Mouse (Mus musculus) kidney, adult 2 months (tissue): ENCODE data around the gene Bag1. TPM values are rescaled to one million over a fixed set of nuclear protein-coding genes. Genes with fewer than 3 reads are reported as not detected.
A peak's percentile ranks its signal among the peaks of the same experiment; 100 is the strongest.

Experiments used
- DNase-seq: peaks from one replicate; pipeline ENCODE4 v3.0.0; 2021
- H3K27ac ChIP-seq: fragments of 200-500 bp; 2 replicates; pipeline ENCODE4 v1.5.1; 2012; ENCODE audit warnings: low read depth, low read length, control low read depth, inconsistent platforms; ENCODE audit not compliant: insufficient read depth
- H3K27me3 ChIP-seq: fragments of 200-500 bp; replicated peaks from 2 replicates; pipeline ENCODE4 v1.6.1; 2012; ENCODE audit warnings: mild to moderate bottlenecking, moderate library complexity, low read length, inconsistent platforms; ENCODE audit not compliant: control insufficient read depth, insufficient read depth
- H3K36me3 ChIP-seq: fragments of 200-500 bp; 2 replicates; pipeline ENCODE4 v1.6.1; 2012; ENCODE audit warnings: mild to moderate bottlenecking, moderate library complexity, low read length, inconsistent platforms; ENCODE audit not compliant: control insufficient read depth, insufficient read depth
- H3K4me1 ChIP-seq: fragments of 200-500 bp; 2 replicates; pipeline ENCODE4 v1.6.1; 2011; ENCODE audit warnings: low read length; ENCODE audit not compliant: control insufficient read depth, insufficient read depth
- H3K4me3 ChIP-seq: fragments of 200-500 bp; 2 replicates; pipeline ENCODE4 v1.5.1; 2011; ENCODE audit warnings: mild to moderate bottlenecking, low read depth, low read length, control low read depth; ENCODE audit not compliant: insufficient read depth
- CTCF ChIP-seq: fragments of 200-500 bp; conservative IDR thresholded peaks from 2 replicates; pipeline ENCODE4 v1.5.1; 2011; ENCODE audit warnings: low read depth, mild to moderate bottlenecking, control low read depth, low read length, moderate library complexity, mixed read lengths; ENCODE audit not compliant: insufficient read depth, insufficient read length
- POLR2A ChIP-seq: fragments of 200-500 bp; IDR thresholded peaks from one replicate; pipeline ENCODE4 v1.6.1; 2011; ENCODE audit warnings: low read depth, low read length, control low read depth
- WGBS: fragments of 180-500 bp; shearing (Covaris S2); methylation state at CpG from one replicate; pipeline ENCODE4 v1.1.7; 2018; 5-methylcytosine and 5-hydroxymethylcytosine counted together
- polyA plus RNA-seq: library from polyadenylated mRNA; depleted of rRNA; stranded (reverse); fragments of >200 nt; gene quantifications from 2 replicates; pipeline ENCODE4 v1.2.3, GENCODE M21; 2012

Gene Bag1
- polyA plus RNA-seq, 1 experiment: 133 TPM

GRCm38 (mm10) chr4:40974011-40974410, 25.9 kb upstream of the Bag1 start:
- Histone ChIP-seq H3K4me1 (peaks cover 14% of the 10 kb centered on the region), H3K27me3 (no peaks in the 10 kb centered on the region), H3K27ac (no peak overlapping the region), H3K36me3 (peaks cover 12% of the 10 kb centered on the region), H3K4me3 (no peak overlapping the region)
- WGBS: 73% methylated on average over 1 of the region's 1 CpGs
- TF ChIP-seq POLR2A (no peak), CTCF (no peak)
- no peak for DNase-seq

- peaks cover 16% of the 10 kb centered on the region for H3K4me1 ChIP-seq
- H3K27me3 ChIP-seq: no peaks in the 10 kb centered on the region
- no peak overlapping the region for H3K27ac ChIP-seq
- peaks cover 4% of the 10 kb centered on the region for H3K36me3 ChIP-seq
- TF ChIP-seq POLR2A (no peak), CTCF (peak; percentile 73)
- WGBS: 26% methylated on average over 13 of the region's 13 CpGs
- peak overlapping the region; percentile 97 for H3K4me3 ChIP-seq
- DNase-seq: peak; percentile 31
These were observed 23.6 kb upstream of the Bag1 start for GRCm38 (mm10) chr4:40971744-40972143.

GRCm38 (mm10) chr4:40970842-40971701, 23.0 kb upstream of the Bag1 start, which contains the start of gene Nfx1:
Gene Nfx1, plus strand, starts transcription at chr4:40970906.
- peak within 1 kb of the TSS; percentile 97 for H3K4me3 ChIP-seq
- peaks cover 16% of the 10 kb centered on the region for H3K4me1 ChIP-seq
- peak; percentile 98 for DNase-seq
- H3K27me3 ChIP-seq: no peaks in the 10 kb centered on the region
- under 1% methylated on average over 85 of the region's 85 CpGs for WGBS
- no peaks in the 10 kb centered on the region for H3K36me3 ChIP-seq
- peak within 1 kb of the TSS; percentile 99 for H3K27ac ChIP-seq
- TF ChIP-seq CTCF: no peak
- peak; percentile 48 for TF ChIP-seq POLR2A

- peaks cover 16% of the 10 kb centered on the region for H3K4me1 ChIP-seq
- WGBS: 0% methylated on average over 16 of the region's 16 CpGs
These were observed 22.4 kb upstream of the Bag1 start for GRCm38 (mm10) chr4:40970592-40970841.

GRCm38 (mm10) chr4:40969781-40970591, 21.9 kb upstream of the Bag1 start:
- DNase-seq: peak; percentile 43
- WGBS: 3% methylated on average over 12 of the region's 13 CpGs
- TF ChIP-seq CTCF (no peak), POLR2A (no peak)
- Histone ChIP-seq H3K27me3 (no peaks in the 10 kb centered on the region), H3K36me3 (no peaks in the 10 kb centered on the region), H3K27ac (peak overlapping the region; percentile 99), H3K4me1 (peaks cover 16% of the 10 kb centered on the region), H3K4me3 (peak overlapping the region; percentile 97)

More at GRCm38 (mm10) chr4:40970592-40970841, 22.4 kb upstream of the Bag1 start:
- H3K27ac ChIP-seq: peak overlapping the region; percentile 99
- H3K27me3 ChIP-seq: no peaks in the 10 kb centered on the region
- H3K36me3 ChIP-seq: no peaks in the 10 kb centered on the region
- DNase-seq: no peak
- TF ChIP-seq CTCF: no peak
- no peak for TF ChIP-seq POLR2A
- H3K4me3 ChIP-seq: peak overlapping the region; percentile 97

GRCm38 (mm10) chr4:40969161-40969560, 21.1 kb upstream of the Bag1 start:
- TF ChIP-seq CTCF (no peak), POLR2A (no peak)
- WGBS: 28% methylated on average over 4 of the region's 4 CpGs
- DNase-seq: peak; percentile 69
- Histone ChIP-seq H3K36me3 (peaks cover 2% of the 10 kb centered on the region; the same call in 1 of the 2 replicates), H3K27me3 (no peaks in the 10 kb centered on the region), H3K27ac (peak overlapping the region; percentile 93), H3K4me3 (no peak overlapping the region), H3K4me1 (peaks cover 16% of the 10 kb centered on the region)

- no peaks in the 10 kb centered on the region; the same call in 1 of the 2 replicates for H3K4me1 ChIP-seq
- no peaks in the 10 kb centered on the region for H3K27me3 ChIP-seq
- H3K4me3 ChIP-seq: no peak overlapping the region
- peaks cover 14% of the 10 kb centered on the region for H3K36me3 ChIP-seq
- DNase-seq: no peak
- H3K27ac ChIP-seq: no peak overlapping the region
- TF ChIP-seq CTCF: no peak
- no peak for TF ChIP-seq POLR2A
- WGBS: 89% methylated on average over 3 of the region's 3 CpGs
These were observed 15.4 kb upstream of the Bag1 start for GRCm38 (mm10) chr4:40963536-40963935.
